Mouse (Mus musculus): ENCODE data around the gene Polr2h. TPM values are rescaled to one million over a fixed set of nuclear protein-coding genes. Genes with fewer than 3 reads are reported as not detected.
A peak's percentile ranks its signal among the peaks of the same experiment; 100 is the strongest.

Polr2h gene
- total and polyA plus RNA-seq, 2 experiments from 2014 or later = 43.7 to 87.4 TPM

DNA sequence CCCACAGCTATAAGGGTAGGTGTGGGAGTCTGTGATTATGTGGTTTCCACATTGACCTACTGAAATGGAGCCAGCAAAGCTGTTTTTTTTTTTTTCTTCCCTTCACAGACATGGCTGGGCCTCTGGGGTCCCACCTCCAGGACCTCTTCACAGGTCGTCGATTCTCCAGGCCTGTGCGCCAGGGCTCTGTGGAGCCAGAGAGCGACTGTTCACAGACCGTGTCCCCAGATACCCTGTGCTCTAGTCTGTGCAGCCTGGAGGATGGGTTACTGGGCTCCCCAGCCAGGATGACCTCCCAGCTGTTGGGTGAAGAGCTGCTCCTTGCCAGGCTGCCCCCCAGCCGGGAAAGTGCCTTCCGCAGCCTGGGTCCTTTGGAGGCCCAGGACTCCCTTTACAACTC lies 16.1 kb upstream of the Polr2h start:
- Histone ChIP-seq H3K9me3 (ENCODE audit: low read length) (no peaks in the 10 kb centered on the region), H3K4me2 (ENCODE audit: low read depth) (no peak overlapping the region), H3K27ac (ENCODE audit: low read depth, low read length) (no peak overlapping the region), H3K9ac (no peak overlapping the region), H3K27me3 (ENCODE audit: insufficient read depth, low read length) (no peaks in the 10 kb centered on the region), H3K4me1 (ENCODE audit: insufficient read depth) (no peaks in the 10 kb centered on the region), H3K36me3 (ENCODE audit: insufficient read depth) (peaks cover 35% of the 10 kb centered on the region), H3K4me3 (ENCODE audit: low read depth, low read length) (no peak overlapping the region)
- no peak for ATAC-seq
- no peak for DNase-seq
- 43% methylated on average over 7 of the region's 7 CpGs for WGBS
- TF ChIP-seq CTCF (IDR thresholded peaks at IDR 0.05; ENCODE audit: low read depth) = no peak

DNA sequence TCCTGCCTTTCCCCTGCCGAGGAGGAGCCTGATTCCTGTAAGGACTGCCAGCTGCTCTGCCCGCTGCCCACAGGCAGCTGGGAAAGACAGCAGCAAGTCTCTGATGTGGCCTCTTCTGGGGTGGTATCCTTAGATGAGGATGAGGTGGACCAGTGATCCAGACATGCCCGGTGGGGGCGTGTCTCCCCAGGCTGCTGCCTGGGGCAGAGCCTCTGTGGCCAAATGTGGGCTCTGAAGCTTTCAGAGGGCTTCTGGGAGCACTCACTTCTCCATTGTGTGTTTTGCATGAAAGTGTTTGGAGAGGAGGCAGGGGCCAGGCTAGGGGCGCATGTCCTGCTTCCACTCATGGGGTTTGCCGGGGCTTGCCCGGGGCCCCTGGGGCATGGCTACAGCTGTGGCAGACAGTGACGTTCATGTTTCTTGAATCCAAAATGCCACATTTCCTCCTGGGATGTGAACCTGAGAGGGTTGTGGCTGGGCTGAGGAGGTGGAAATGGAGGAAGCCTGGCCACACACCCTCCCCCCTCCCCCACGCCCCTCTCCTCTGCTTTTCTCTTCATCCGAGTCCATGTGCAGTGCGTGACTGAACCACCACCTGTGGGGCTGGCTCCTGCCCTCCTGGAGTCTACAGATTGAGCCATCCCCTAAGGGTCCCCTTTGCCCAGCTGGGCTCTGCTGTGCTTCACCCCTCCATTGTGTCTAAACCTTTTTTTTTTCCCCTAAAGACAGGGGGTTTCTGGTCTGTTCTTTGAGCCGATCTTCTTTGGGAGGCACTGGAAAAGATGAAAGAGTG lies 15.5 kb upstream of the Polr2h start:
- H3K9ac ChIP-seq = no peak overlapping the region
- no peaks in the 10 kb centered on the region for H3K27me3 ChIP-seq (ENCODE audit: insufficient read depth, low read length)
- TF ChIP-seq CTCF (IDR thresholded peaks at IDR 0.05; ENCODE audit: low read depth) = no peak
- H3K4me3 ChIP-seq (ENCODE audit: low read depth, low read length) = no peak overlapping the region
- H3K27ac ChIP-seq (ENCODE audit: low read depth, low read length) = no peak overlapping the region
- H3K36me3 ChIP-seq (ENCODE audit: insufficient read depth) = peaks cover 39% of the 10 kb centered on the region
- WGBS = 17% methylated on average over 11 of the region's 12 CpGs
- DNase-seq = no peak
- H3K9me3 ChIP-seq (ENCODE audit: low read length) = no peaks in the 10 kb centered on the region
- peak; percentile 10; the same call in 1 of the 2 replicates for ATAC-seq
- H3K4me2 ChIP-seq (ENCODE audit: low read depth) = no peak overlapping the region
- H3K4me1 ChIP-seq (ENCODE audit: insufficient read depth) = no peaks in the 10 kb centered on the region

DNA sequence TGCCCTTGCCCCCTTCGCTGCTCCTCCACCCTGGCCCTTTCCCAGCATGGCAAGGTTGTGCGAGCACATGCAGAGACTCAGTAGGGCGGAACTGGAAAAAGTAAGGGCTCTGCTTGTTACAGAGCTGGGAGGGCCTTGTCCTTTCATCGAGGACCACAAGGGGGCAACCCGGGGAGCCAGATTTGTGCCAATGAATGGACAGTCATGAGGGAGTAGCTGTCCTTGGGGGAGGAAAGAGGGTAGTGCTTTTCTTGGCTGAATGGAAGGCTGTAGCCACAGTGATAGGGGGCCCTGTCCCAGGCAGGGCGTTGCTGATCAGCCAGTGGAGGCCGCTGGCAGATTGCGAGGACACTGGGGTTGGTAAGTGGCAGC lies 15.0 kb upstream of the Polr2h start:
- Histone ChIP-seq H3K4me2 (ENCODE audit: low read depth) (no peak overlapping the region), H3K9me3 (ENCODE audit: low read length) (no peaks in the 10 kb centered on the region), H3K4me1 (ENCODE audit: insufficient read depth) (no peaks in the 10 kb centered on the region), H3K36me3 (ENCODE audit: insufficient read depth) (peaks cover 44% of the 10 kb centered on the region), H3K27ac (ENCODE audit: low read depth, low read length) (no peak overlapping the region), H3K4me3 (ENCODE audit: low read depth, low read length) (no peak overlapping the region), H3K9ac (no peak overlapping the region), H3K27me3 (ENCODE audit: insufficient read depth, low read length) (no peaks in the 10 kb centered on the region)
- ATAC-seq = peak; percentile 80
- WGBS = 8% methylated on average over 8 of the region's 8 CpGs
- peak; percentile 78 for TF ChIP-seq CTCF (IDR thresholded peaks at IDR 0.05; ENCODE audit: low read depth)
- peak; percentile 71 for DNase-seq

DNA sequence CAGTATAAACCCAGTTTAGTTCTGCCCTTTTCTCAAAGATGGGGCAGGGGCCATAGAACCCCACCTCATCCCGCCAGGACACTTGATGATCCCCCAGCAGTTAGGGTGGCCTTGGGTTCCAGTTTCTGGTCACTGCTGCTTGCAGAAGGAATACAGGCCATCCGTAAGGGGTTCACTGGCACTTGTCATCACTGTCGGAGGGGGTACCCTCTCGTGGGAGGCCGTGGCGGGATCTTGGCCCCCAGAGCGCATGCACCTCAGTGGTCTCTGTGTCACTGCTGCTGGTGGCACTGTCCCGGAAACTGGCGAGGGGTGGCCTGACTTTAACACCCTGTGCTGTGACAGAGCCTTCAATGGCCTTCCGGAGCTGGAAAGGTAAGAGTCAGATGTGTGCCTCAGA lies 14.4 kb upstream of the Polr2h start:
- Histone ChIP-seq H3K4me2 (ENCODE audit: low read depth) (no peak overlapping the region), H3K4me3 (ENCODE audit: low read depth, low read length) (no peak overlapping the region), H3K4me1 (ENCODE audit: insufficient read depth) (no peaks in the 10 kb centered on the region), H3K36me3 (ENCODE audit: insufficient read depth) (peaks cover 50% of the 10 kb centered on the region), H3K9me3 (ENCODE audit: low read length) (no peaks in the 10 kb centered on the region), H3K27ac (ENCODE audit: low read depth, low read length) (no peak overlapping the region), H3K27me3 (ENCODE audit: insufficient read depth, low read length) (no peaks in the 10 kb centered on the region), H3K9ac (no peak overlapping the region)
- DNase-seq (no peak), ATAC-seq (no peak)
- no peak for TF ChIP-seq CTCF (IDR thresholded peaks at IDR 0.05; ENCODE audit: low read depth)
- 92% methylated on average over 10 of the region's 10 CpGs for WGBS

DNA sequence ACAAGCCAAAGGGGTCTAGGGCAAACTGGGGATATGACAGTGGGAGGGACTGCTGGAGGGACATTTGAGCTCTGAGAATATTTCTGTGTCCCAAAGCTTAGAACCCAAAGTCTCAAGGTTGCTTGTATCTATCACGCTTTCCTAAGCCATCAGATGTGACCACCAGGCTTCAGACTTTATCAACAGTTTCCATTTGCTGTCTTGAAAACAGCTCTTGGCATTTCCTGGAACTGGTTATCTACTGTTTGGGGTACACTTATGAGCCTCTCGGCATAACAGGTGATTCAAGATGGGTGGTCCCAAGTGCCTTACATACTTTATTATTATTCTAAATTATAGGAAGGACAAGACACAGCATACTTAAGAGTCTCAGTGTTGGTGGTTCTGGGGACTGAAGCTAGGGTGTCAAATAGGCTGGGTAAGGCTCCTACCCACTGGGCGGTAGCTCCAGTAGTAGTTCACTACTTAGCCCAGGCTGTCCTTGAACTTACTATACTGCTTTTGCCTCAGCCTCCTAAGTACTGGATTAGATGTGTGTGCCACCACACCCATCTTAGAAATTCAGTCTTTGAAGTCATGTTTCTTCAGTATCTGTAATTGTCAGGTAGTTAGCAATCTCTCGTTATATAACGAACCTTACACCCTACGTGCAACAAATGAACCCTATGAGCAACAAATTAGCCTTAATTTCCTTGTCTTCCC lies 13.6 kb upstream of the Polr2h start:
- Histone ChIP-seq H3K4me1 (ENCODE audit: insufficient read depth) (no peaks in the 10 kb centered on the region), H3K4me3 (ENCODE audit: low read depth, low read length) (no peak overlapping the region), H3K9me3 (ENCODE audit: low read length) (no peaks in the 10 kb centered on the region), H3K36me3 (ENCODE audit: insufficient read depth) (peaks cover 51% of the 10 kb centered on the region), H3K27ac (ENCODE audit: low read depth, low read length) (no peak overlapping the region), H3K27me3 (ENCODE audit: insufficient read depth, low read length) (no peaks in the 10 kb centered on the region), H3K4me2 (ENCODE audit: low read depth) (no peak overlapping the region), H3K9ac (no peak overlapping the region)
- DNase-seq (no peak), ATAC-seq (no peak)
- no peak for TF ChIP-seq CTCF (IDR thresholded peaks at IDR 0.05; ENCODE audit: low read depth)
- WGBS = 74% methylated on average over 6 of the region's 6 CpGs

DNA sequence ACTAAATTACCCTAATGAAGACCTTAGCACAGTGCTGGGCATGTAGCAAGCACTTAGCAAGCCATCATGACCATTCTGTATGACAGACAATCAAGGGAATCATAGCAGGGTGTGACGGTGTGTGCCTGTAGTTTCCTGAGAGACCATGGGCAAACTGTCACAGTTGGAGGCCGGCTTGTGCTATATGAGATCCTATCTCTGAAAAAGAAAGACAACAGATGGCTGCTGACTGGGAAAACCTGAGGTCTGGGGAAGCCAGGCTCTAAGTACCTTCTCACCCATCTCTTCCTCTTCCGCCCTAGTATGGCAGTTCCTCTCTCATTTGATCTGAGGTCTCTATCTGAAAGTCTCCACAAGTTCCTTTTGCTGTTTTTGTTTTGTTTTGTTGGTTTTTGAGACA lies 11.7 kb upstream of the Polr2h start:
- Histone ChIP-seq H3K36me3 (ENCODE audit: insufficient read depth) (peaks cover 43% of the 10 kb centered on the region), H3K27ac (ENCODE audit: low read depth, low read length) (no peak overlapping the region), H3K4me3 (ENCODE audit: low read depth, low read length) (no peak overlapping the region), H3K9ac (no peak overlapping the region), H3K27me3 (ENCODE audit: insufficient read depth, low read length) (no peaks in the 10 kb centered on the region), H3K9me3 (ENCODE audit: low read length) (no peaks in the 10 kb centered on the region), H3K4me2 (ENCODE audit: low read depth) (no peak overlapping the region), H3K4me1 (ENCODE audit: insufficient read depth) (no peaks in the 10 kb centered on the region)
- TF ChIP-seq CTCF (IDR thresholded peaks at IDR 0.05; ENCODE audit: low read depth) = no peak
- no peak for DNase-seq
- ATAC-seq = no peak
- 77% methylated on average over 3 of the region's 3 CpGs for WGBS

DNA sequence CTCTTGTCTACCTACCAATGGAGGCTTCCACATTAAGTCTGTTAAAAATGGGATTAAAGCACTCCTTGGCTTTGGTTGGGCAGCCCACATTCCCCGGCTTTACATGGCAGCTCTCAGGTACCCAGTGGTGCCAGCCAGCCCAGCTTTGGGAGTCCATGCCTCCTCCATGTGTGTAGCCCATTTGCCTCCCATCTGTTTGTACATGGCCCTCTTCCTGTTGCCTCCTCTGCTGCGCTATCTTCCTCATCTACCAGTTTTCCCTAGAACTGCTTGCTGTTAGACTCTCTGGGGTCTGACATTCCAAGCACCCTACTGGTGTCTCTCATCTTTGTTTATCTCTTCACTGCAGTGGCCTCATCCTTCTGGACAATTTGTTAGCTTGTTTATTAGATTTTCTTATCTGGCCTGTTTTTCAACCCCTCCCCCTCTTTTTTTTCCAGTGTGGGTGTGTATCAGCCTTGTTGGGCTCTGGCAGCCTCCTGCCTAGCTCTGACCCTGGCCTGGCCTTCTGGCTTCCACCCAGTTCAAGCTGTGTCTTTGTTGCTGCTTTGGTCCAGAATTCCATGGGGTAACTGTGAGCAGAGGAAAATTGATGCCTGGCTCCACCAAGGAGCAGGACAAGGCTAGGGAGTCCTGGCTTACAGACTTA lies 10.9 kb upstream of the Polr2h start:
- no peaks in the 10 kb centered on the region for H3K4me1 ChIP-seq (ENCODE audit: insufficient read depth)
- H3K27me3 ChIP-seq (ENCODE audit: insufficient read depth, low read length) = no peaks in the 10 kb centered on the region
- 83% methylated on average over 2 of the region's 2 CpGs for WGBS
- H3K4me3 ChIP-seq (ENCODE audit: low read depth, low read length) = no peak overlapping the region
- ATAC-seq (no peak), DNase-seq (no peak)
- TF ChIP-seq CTCF (IDR thresholded peaks at IDR 0.05; ENCODE audit: low read depth) = no peak
- H3K4me2 ChIP-seq (ENCODE audit: low read depth) = no peak overlapping the region
- H3K27ac ChIP-seq (ENCODE audit: low read depth, low read length) = no peak overlapping the region
- H3K9ac ChIP-seq = no peak overlapping the region
- H3K36me3 ChIP-seq (ENCODE audit: insufficient read depth) = peaks cover 37% of the 10 kb centered on the region
- no peaks in the 10 kb centered on the region for H3K9me3 ChIP-seq (ENCODE audit: low read length)

Measured in forebrain, postnatal 0 days (tissue).